Mouse (Mus musculus) CH12.LX (cell line): Measurements from ENCODE around the gene Nfe2l1. TPM values are rescaled to one million over a fixed set of nuclear protein-coding genes. Genes with fewer than 3 reads are reported as not detected.

ENCODE experiments used
- DNase-seq: peaks from one replicate; pipeline ENCODE4 v3.0.0-alpha.2; 2013; ENCODE audit errors: extremely low read depth
- H3K27ac ChIP-seq: 2 replicates; pipeline ENCODE4 v1.5.1; 2012; ENCODE audit warnings: low read depth, mild to moderate bottlenecking, control low read depth, moderate library complexity; ENCODE audit not compliant: insufficient read depth
- H3K27me3 ChIP-seq: replicated peaks from 2 replicates; pipeline ENCODE3; 2012; ENCODE audit warnings: inconsistent platforms
- H3K36me3 ChIP-seq, 2 experiments: replicated peaks in 1 of 2; 2 replicates each; pipeline versions ENCODE3 to v1.6.1; 2012; ENCODE audit warnings: inconsistent platforms in 1 of 2, low read length in 1 of 2, mild to moderate bottlenecking in 1 of 2, mixed read lengths in 1 of 2, moderate library complexity in 1 of 2; ENCODE audit not compliant: control insufficient read depth in 1 of 2, insufficient read depth in 1 of 2
- H3K4me1 ChIP-seq, 2 experiments: 2 replicates each; pipeline ENCODE4 v1.6.1; 2012; ENCODE audit warnings: inconsistent platforms in 1 of 2, moderate library complexity in 1 of 2; ENCODE audit not compliant: insufficient read depth in 2 of 2, control insufficient read depth in 1 of 2
- H3K4me2 ChIP-seq: 2 replicates; pipeline ENCODE4 v1.6.1; 2012; ENCODE audit warnings: low read depth, mild to moderate bottlenecking, control low read depth; ENCODE audit not compliant: poor library complexity, insufficient read depth, severe bottlenecking
- H3K4me3 ChIP-seq, 3 experiments: fragments of 150-350 bp in 1 of 3; sonication (generic) in 1 of 3; replicated peaks in 1 of 3; 2 replicates each; pipeline versions ENCODE3 to v1.5.1; 2011 to 2012; ENCODE audit warnings: low read depth in 2 of 3, low read length in 2 of 3, mild to moderate bottlenecking in 2 of 3, moderate library complexity in 2 of 3, control low read depth in 1 of 3, improper control_type of control experiment in 1 of 3, inconsistent platforms in 1 of 3, mixed read lengths in 1 of 3; ENCODE audit not compliant: poor library complexity in 1 of 3
- H3K79me2 ChIP-seq: replicated peaks from 2 replicates; pipeline ENCODE4 v1.6.1; 2012; ENCODE audit warnings: mild to moderate bottlenecking, moderate library complexity; ENCODE audit not compliant: control insufficient read depth, poor library complexity, insufficient read depth, severe bottlenecking; ENCODE audit errors: extremely low read depth
- H3K9ac ChIP-seq: 2 replicates; pipeline ENCODE4 v1.6.1; 2012; ENCODE audit warnings: low read depth, mild to moderate bottlenecking, control low read depth, moderate library complexity; ENCODE audit not compliant: insufficient read depth
- H3K9me3 ChIP-seq: replicated peaks from 2 replicates; pipeline ENCODE3; 2012; ENCODE audit warnings: low read length, inconsistent platforms, mixed read lengths
- BHLHE40 ChIP-seq: IDR thresholded peaks from 2 replicates; pipeline ENCODE4 v1.6.1; 2011; ENCODE audit warnings: mild to moderate bottlenecking, low read depth, low read length, improper control_type of control experiment
- CHD2 ChIP-seq: IDR thresholded peaks from 2 replicates; pipeline ENCODE4 v1.6.1; 2011; ENCODE audit warnings: low read length, improper control_type of control experiment
- CTCF ChIP-seq, 2 experiments: IDR thresholded peaks in 1 of 2; conservative IDR thresholded peaks in 1 of 2; 2 replicates each; pipeline ENCODE4 v1.5.1; 2011 to 2012; ENCODE audit warnings: low read depth in 2 of 2, low read length in 2 of 2, improper control_type of control experiment in 1 of 2, inconsistent platforms in 1 of 2, mild to moderate bottlenecking in 1 of 2, moderate library complexity in 1 of 2
- E2F4 ChIP-seq: IDR thresholded peaks from 2 replicates; pipeline ENCODE4 v1.6.1; 2011; ENCODE audit warnings: low read depth, low read length, improper control_type of control experiment; ENCODE audit not compliant: insufficient replicate concordance
- ELF1 ChIP-seq: IDR thresholded peaks from 2 replicates; pipeline ENCODE4 v1.6.1; 2014; ENCODE audit warnings: low read depth, mild to moderate bottlenecking, inconsistent platforms, low read length, improper control_type of control experiment
- EP300 ChIP-seq: IDR thresholded peaks from 2 replicates; pipeline ENCODE4 v1.6.1; 2011; ENCODE audit warnings: low read length, improper control_type of control experiment
- ETS1 ChIP-seq: conservative IDR thresholded peaks from 2 replicates; pipeline ENCODE4 v1.6.1; 2012; ENCODE audit warnings: low read depth, mild to moderate bottlenecking, inconsistent platforms, low read length, improper control_type of control experiment, moderate library complexity
- GABPA ChIP-seq: IDR thresholded peaks from 2 replicates; pipeline ENCODE4 v1.6.1; 2012; ENCODE audit warnings: low read depth, low read length, improper control_type of control experiment, inconsistent platforms; ENCODE audit not compliant: insufficient replicate concordance
- HCFC1 ChIP-seq: IDR thresholded peaks from 2 replicates; pipeline ENCODE4 v1.6.1; 2012; ENCODE audit warnings: low read depth, mild to moderate bottlenecking, inconsistent platforms, low read length, improper control_type of control experiment
- JUN ChIP-seq: IDR thresholded peaks from 2 replicates; pipeline ENCODE4 v1.6.1; 2011; ENCODE audit warnings: low read depth, mild to moderate bottlenecking, low read length, improper control_type of control experiment, moderate library complexity; ENCODE audit not compliant: insufficient read depth
- JUND ChIP-seq: conservative IDR thresholded peaks from 2 replicates; pipeline ENCODE4 v1.6.1; 2011; ENCODE audit warnings: low read depth, low read length, improper control_type of control experiment
- KAT2A ChIP-seq: IDR thresholded peaks from 2 replicates; pipeline ENCODE4 v1.6.1; 2012; ENCODE audit warnings: low read length, improper control_type of control experiment, inconsistent platforms; ENCODE audit not compliant: insufficient replicate concordance
- MAFK ChIP-seq: IDR thresholded peaks from 2 replicates; pipeline ENCODE4 v1.6.1; 2011; ENCODE audit warnings: low read length, improper control_type of control experiment; ENCODE audit not compliant: insufficient replicate concordance
- MAX ChIP-seq: IDR thresholded peaks from 2 replicates; pipeline ENCODE4 v1.6.1; 2011; ENCODE audit warnings: low read length, improper control_type of control experiment
- MAZ ChIP-seq: IDR thresholded peaks from 2 replicates; pipeline ENCODE4 v1.6.1; 2012; ENCODE audit warnings: low read depth, mild to moderate bottlenecking, inconsistent platforms, low read length, improper control_type of control experiment, moderate library complexity
- MEF2A ChIP-seq: IDR thresholded peaks from 2 replicates; pipeline ENCODE4 v1.6.1; 2014; ENCODE audit warnings: low read depth, mild to moderate bottlenecking, inconsistent platforms, low read length, improper control_type of control experiment, borderline replicate concordance
- MXI1 ChIP-seq: IDR thresholded peaks from 2 replicates; pipeline ENCODE4 v1.6.1; 2011; ENCODE audit warnings: mild to moderate bottlenecking, low read depth, low read length, improper control_type of control experiment
- MYC ChIP-seq: IDR thresholded peaks from 2 replicates; pipeline ENCODE4 v1.6.1; 2011; ENCODE audit warnings: low read depth, mild to moderate bottlenecking, improper control_type of control experiment, low read length
- NELFE ChIP-seq: IDR thresholded peaks from 2 replicates; pipeline ENCODE4 v1.6.1; 2011; ENCODE audit warnings: low read depth, low read length, improper control_type of control experiment
- NRF1 ChIP-seq: IDR thresholded peaks from 2 replicates; pipeline ENCODE4 v1.6.1; 2014; ENCODE audit warnings: low read depth, mild to moderate bottlenecking, inconsistent platforms, low read length, improper control_type of control experiment, moderate library complexity
- PAX5 ChIP-seq: IDR thresholded peaks from 2 replicates; pipeline ENCODE4 v1.6.1; 2012; ENCODE audit warnings: low read length, inconsistent platforms, mixed read lengths
- POLR2A ChIP-seq: IDR thresholded peaks from 2 replicates; pipeline ENCODE4 v1.6.1; 2011; ENCODE audit warnings: low read depth, mild to moderate bottlenecking, improper control_type of control experiment, low read length
- RAD21 ChIP-seq: IDR thresholded peaks from 2 replicates; pipeline ENCODE4 v1.6.1; 2011; ENCODE audit warnings: low read depth, mild to moderate bottlenecking, low read length, improper control_type of control experiment, moderate library complexity
- SIN3A ChIP-seq: IDR thresholded peaks from 2 replicates; pipeline ENCODE4 v1.6.1; 2012; ENCODE audit warnings: low read length, improper control_type of control experiment, inconsistent platforms
- SMC3 ChIP-seq: IDR thresholded peaks from 2 replicates; pipeline ENCODE4 v1.6.1; 2011; ENCODE audit warnings: low read depth, low read length, improper control_type of control experiment
- TCF12 ChIP-seq: IDR thresholded peaks from 2 replicates; pipeline ENCODE4 v1.6.1; 2014; ENCODE audit warnings: low read depth, mild to moderate bottlenecking, inconsistent platforms, low read length, improper control_type of control experiment
- UBTF ChIP-seq: IDR thresholded peaks from 2 replicates; pipeline ENCODE4 v1.6.1; 2012; ENCODE audit warnings: low read depth, mild to moderate bottlenecking, inconsistent platforms, low read length, improper control_type of control experiment, moderate library complexity
- ZC3H11A ChIP-seq: IDR thresholded peaks from 2 replicates; pipeline ENCODE4 v1.6.1; 2012; ENCODE audit warnings: low read depth, mild to moderate bottlenecking, inconsistent platforms, low read length, improper control_type of control experiment
- ZKSCAN1 ChIP-seq: IDR thresholded peaks from 2 replicates; pipeline ENCODE4 v1.6.1; 2012; ENCODE audit warnings: low read depth, inconsistent platforms, low read length, improper control_type of control experiment, borderline replicate concordance
- ZMIZ1 ChIP-seq: IDR thresholded peaks from 2 replicates; pipeline ENCODE4 v1.6.1; 2012; ENCODE audit warnings: low read depth, mild to moderate bottlenecking, inconsistent platforms, low read length, improper control_type of control experiment
- ZNF384 ChIP-seq: IDR thresholded peaks from 2 replicates; pipeline ENCODE4 v1.6.1; 2012; ENCODE audit warnings: low read depth, low read length, improper control_type of control experiment, inconsistent platforms
- dilution Hi-C: fragments of 300-500 bp; cut with MboI; formaldehyde crosslinking; loops from 2 replicates; pipeline ENCODE4 v1.14.3; 2020; ENCODE audit warnings: low sequenced_read_pairs; ENCODE audit not compliant: extremely low pct_unique_long_range_greater_than_20kb, extremely low pct_ligation_motif_present
- in situ Hi-C: fragments of 300-500 bp; cut with MboI; formaldehyde crosslinking; loops from 3 replicates; pipeline ENCODE4 v1.14.3; 2019; ENCODE audit warnings: low sequenced_read_pairs, low pct_ligation_motif_present, low pct_unique_long_range_greater_than_20kb, mixed read lengths
- polyA plus RNA-seq: library from polyadenylated mRNA; unstranded; fragments of >175 nt; gene quantifications from 2 replicates; pipeline ENCODE4 v1.2.1, GENCODE M21; 2012; ENCODE audit warnings: low read depth; ENCODE audit not compliant: insufficient read length
- total RNA-seq, 2 experiments: library from RNA; depleted of rRNA; stranded (reverse); fragments of 300-350 nt in 1 of 2; fragments of >200 nt in 1 of 2; gene quantifications; 2 replicates each; pipeline ENCODE4 v1.2.3; 2012 to 2014

Nfe2l1 gene
- total and polyA plus RNA-seq, 3 experiments, result 77.7 to 169 (median 145) TPM

- Histone ChIP-seq H3K79me2 (no peaks in the 10 kb centered on the region), H3K36me3 (no peaks in the 10 kb centered on the region), H3K4me2 (peak overlapping the region; percentile 73), H3K27me3 (peaks cover 25% of the 10 kb centered on the region), H3K27ac (no peak overlapping the region), H3K4me3 (peak overlapping the region; percentile 53 to 73 (median 62)), H3K9me3 (no peaks in the 10 kb centered on the region), H3K4me1 (peaks cover 20 to 30% of the 10 kb centered on the region in 2 experiments), H3K9ac (peak overlapping the region; percentile 17; the same call in 1 of the 2 replicates)
- in situ Hi-C loops, result loop anchor here (10.0 to 25.0 kb wide), 3 partner anchors 299 to 567 kb away; partner anchors contain the start of gene Hoxb6
- DNase-seq, result no peak
- dilution Hi-C loops, result no loop called here
- TF ChIP-seq TCF12, result peak; percentile 7; the same call in 1 of the 2 replicates
- TF ChIP-seq E2F4, result no peak
- TF ChIP-seq NELFE, result 0 out of 2 replicates have a peak, but pooled peaks have one; percentile 5
- TF ChIP-seq EP300, result 0 out of 2 replicates have a peak, but pooled peaks have one; percentile 14
Measured at GRCm38 (mm10) chr11:96861446-96861845, 31.7 kb upstream of the Nfe2l1 start.

GRCm38 (mm10) chr11:96860564-96860963 lies 30.8 kb upstream of the Nfe2l1 start:
- no peak overlapping the region for H3K9ac ChIP-seq
- peak; percentile 95 for DNase-seq
- dilution Hi-C loops, result no loop called here
- no peaks in the 10 kb centered on the region for H3K79me2 ChIP-seq
- no peak overlapping the region for H3K27ac ChIP-seq
- in situ Hi-C loops, result loop anchor here (10.0 to 25.0 kb wide), 3 partner anchors 298 to 566 kb away; partner anchors contain the start of gene Hoxb6
- peak overlapping the region; percentile 73 for H3K4me2 ChIP-seq
- peak overlapping the region in 1 of 3 experiments; percentile 33 for H3K4me3 ChIP-seq
- no peaks in the 10 kb centered on the region for H3K36me3 ChIP-seq
- H3K9me3 ChIP-seq, result no peaks in the 10 kb centered on the region
- peaks cover 24% of the 10 kb centered on the region for H3K27me3 ChIP-seq
- peaks cover 20 to 30% of the 10 kb centered on the region in 2 experiments for H3K4me1 ChIP-seq
- TF ChIP-seq NRF1 (no peak), ZNF384 (peak; percentile 20; the same call in 1 of the 2 replicates), ZC3H11A (peak; percentile 64), JUND (no peak), EP300 (no peak), BHLHE40 (0 out of 2 replicates have a peak, but pooled peaks have one; percentile 18), TCF12 (peak; percentile 72; the same call in 1 of the 2 replicates), MAZ (peak; percentile 43; the same call in 1 of the 2 replicates), GABPA (no peak), CTCF (conservative IDR thresholded peaks at IDR 0.05 in 1 of 2, IDR thresholded peaks at IDR 0.05 in 1 of 2; ENCODE audit: low read depth in 2 of 2, low read length in 2 of 2) (peak; percentile 95 to 98), SMC3 (peak; percentile 95), ETS1 (no peak; the same call in 1 of the 2 replicates), ELF1 (peak; percentile 30; the same call in 1 of the 2 replicates), KAT2A (no peak), ZKSCAN1 (no peak), POLR2A (0 out of 2 replicates have a peak, but pooled peaks have one; percentile 27), MXI1 (peak; percentile 30; the same call in 1 of the 2 replicates), UBTF (0 out of 2 replicates have a peak, but pooled peaks have one; percentile 57), JUN (no peak), SIN3A (peak; percentile 76; the same call in 1 of the 2 replicates), MAFK (no peak), MAX (0 out of 2 replicates have a peak, but pooled peaks have one; percentile 13), RAD21 (peak; percentile 97), MEF2A (peak; percentile 64; the same call in 1 of the 2 replicates), PAX5 (no peak), NELFE (peak; percentile 65; the same call in 1 of the 2 replicates), CHD2 (0 out of 2 replicates have a peak, but pooled peaks have one; percentile 9), HCFC1 (peak; percentile 33; the same call in 1 of the 2 replicates), ZMIZ1 (no peak), MYC (no peak)
